12 mouse cellular contexts compared by ENCODE assay signal in genomic region chr2:125067894-125068293, GRCm38 (mm10). TPM values are rescaled to one million over a fixed set of nuclear protein-coding genes. Genes with fewer than 3 reads are reported as not detected.
DNase-seq lines count a peak whose midpoint lies in the region; ATAC-seq lines count a peak whose summit lies in the region.
"Had no signal": no experiment of that assay in that cellular context is flagged by ENCODE, and none has a peak within 500 bp of the region (broad histone marks: within the 10 kb centered on the region; RNA-seq: fewer than 3 reads in every experiment).

Slc24a5 (plus strand) TSS chr2:125068124.

- no peak within 1 kb of the TSS for H3K4me2 ChIP-seq in forebrain, embryonic 15.5 days (replicated peaks)
- H3K4me2 ChIP-seq in forebrain, embryonic 11.5 days (ENCODE audit: low read depth, low read length, severe bottlenecking): no peak within 1 kb of the TSS
- H3K4me2 ChIP-seq in midbrain, embryonic 11.5 days: no peak within 1 kb of the TSS
- no peak within 1 kb of the TSS for H3K4me2 ChIP-seq in midbrain, embryonic 14.5 days (ENCODE audit: low read length)
- H3K4me2 ChIP-seq: neural tube, embryonic 12.5 days had no signal

- peak; percentile 23; the same call in 1 of the 2 replicates for ATAC-seq in forebrain, embryonic 15.5 days (replicated peaks)
- no peak for ATAC-seq in forebrain, embryonic 11.5 days (replicated peaks; ENCODE audit: low FRiP score)
- peak; percentile 38; the same call in 1 of the 2 replicates for ATAC-seq in midbrain, embryonic 11.5 days (ENCODE audit: low FRiP score)
- no peak for ATAC-seq in midbrain, embryonic 14.5 days (ENCODE audit: low FRiP score, low TSS enrichment)

- no peak within 1 kb of the TSS for H3K27ac ChIP-seq in forebrain, embryonic 15.5 days (replicated peaks)
- no peak within 1 kb of the TSS for H3K27ac ChIP-seq in forebrain, embryonic 11.5 days (ENCODE audit: low read depth, low read length)
- H3K27ac ChIP-seq in midbrain, embryonic 11.5 days (ENCODE audit: low read depth, low read length): no peak within 1 kb of the TSS
- H3K27ac ChIP-seq in midbrain, embryonic 14.5 days (replicated peaks; ENCODE audit: low read depth, low read length): no peak within 1 kb of the TSS
- H3K27ac ChIP-seq: gastrocnemius, adult 2 months; limb, embryonic 10.5 days; neural tube, embryonic 12.5 days had no signal

- H3K27me3 ChIP-seq in forebrain, embryonic 15.5 days: no peaks in the 10 kb centered on the region
- no peaks in the 10 kb centered on the region for H3K27me3 ChIP-seq in forebrain, embryonic 11.5 days (ENCODE audit: control insufficient read depth, insufficient read depth, low read length)
- H3K27me3 ChIP-seq in midbrain, embryonic 11.5 days (ENCODE audit: control insufficient read depth, insufficient read depth, low read length): no peaks in the 10 kb centered on the region
- no peaks in the 10 kb centered on the region for H3K27me3 ChIP-seq in midbrain, embryonic 14.5 days (ENCODE audit: control insufficient read depth, insufficient read depth, low read length)
- H3K27me3 ChIP-seq: neural tube, embryonic 12.5 days had no signal

- intact Hi-C loops in heart, postnatal 25 days (cut with DNase I): no loop called here

- H3K4me3 ChIP-seq in forebrain, embryonic 15.5 days: no peak within 1 kb of the TSS
- no peak within 1 kb of the TSS for H3K4me3 ChIP-seq in forebrain, embryonic 11.5 days (ENCODE audit: low read depth, low read length)
- no peak within 1 kb of the TSS for H3K4me3 ChIP-seq in midbrain, embryonic 11.5 days (ENCODE audit: low read depth, low read length)
- H3K4me3 ChIP-seq in midbrain, embryonic 14.5 days (replicated peaks; ENCODE audit: low read depth, low read length): no peak within 1 kb of the TSS
- H3K4me3 ChIP-seq: gastrocnemius, adult 2 months; limb, embryonic 10.5 days; neural tube, embryonic 12.5 days had no signal

- H3K4me1 ChIP-seq in forebrain, embryonic 15.5 days: no peaks in the 10 kb centered on the region
- H3K4me1 ChIP-seq in forebrain, embryonic 11.5 days (replicated peaks; ENCODE audit: control insufficient read depth, insufficient read depth, low read length): no peaks in the 10 kb centered on the region
- no peaks in the 10 kb centered on the region for H3K4me1 ChIP-seq in midbrain, embryonic 11.5 days (ENCODE audit: control insufficient read depth, insufficient read depth, low read length)
- H3K4me1 ChIP-seq in midbrain, embryonic 14.5 days (ENCODE audit: control insufficient read depth, insufficient read depth, low read length): no peaks in the 10 kb centered on the region
- H3K4me1 ChIP-seq: limb, embryonic 10.5 days; neural tube, embryonic 12.5 days had no signal

- DNase-seq in forebrain, embryonic 11.5 days (ENCODE audit: low spot score): no peak
- DNase-seq in midbrain, embryonic 11.5 days (ENCODE audit: low spot score, missing footprints): no peak
- no peak for DNase-seq in midbrain, embryonic 14.5 days
- DNase-seq in heart, postnatal 25 days (ENCODE audit: low spot score): peak; percentile 7
- peak; percentile 25 to 49 for DNase-seq in lung, postnatal 4 days
- no peak for DNase-seq in urinary bladder, postnatal 36 days (ENCODE audit: low spot score in 2 of 2)
- no peak for DNase-seq in ovary, postnatal 10 days (ENCODE audit: low spot score)
- DNase-seq: B cell, adult 2 months; gastrocnemius, adult 2 months had no signal

- no peaks in the 10 kb centered on the region for H3K9me3 ChIP-seq in forebrain, embryonic 15.5 days
- no peaks in the 10 kb centered on the region for H3K9me3 ChIP-seq in forebrain, embryonic 11.5 days (ENCODE audit: control insufficient read depth, low read length)
- no peaks in the 10 kb centered on the region for H3K9me3 ChIP-seq in midbrain, embryonic 11.5 days (ENCODE audit: control insufficient read depth, low read length)
- H3K9me3 ChIP-seq in midbrain, embryonic 14.5 days (ENCODE audit: control insufficient read depth, low read length): no peaks in the 10 kb centered on the region
- H3K9me3 ChIP-seq: limb, embryonic 10.5 days; neural tube, embryonic 12.5 days had no signal

- no peak within 1 kb of the TSS for H3K9ac ChIP-seq in forebrain, embryonic 15.5 days (replicated peaks)
- no peak within 1 kb of the TSS for H3K9ac ChIP-seq in forebrain, embryonic 11.5 days (ENCODE audit: low read length)
- no peak within 1 kb of the TSS for H3K9ac ChIP-seq in midbrain, embryonic 11.5 days (ENCODE audit: low read length)
- H3K9ac ChIP-seq in midbrain, embryonic 14.5 days (replicated peaks; ENCODE audit: low read length): no peak within 1 kb of the TSS
- H3K9ac ChIP-seq: neural tube, embryonic 12.5 days had no signal

- H3K36me3 ChIP-seq in forebrain, embryonic 15.5 days: no peaks in the 10 kb centered on the region
- H3K36me3 ChIP-seq in forebrain, embryonic 11.5 days (ENCODE audit: control insufficient read depth, insufficient read depth, low read length): no peaks in the 10 kb centered on the region
- no peaks in the 10 kb centered on the region for H3K36me3 ChIP-seq in midbrain, embryonic 11.5 days (ENCODE audit: control insufficient read depth, insufficient read depth, low read length)
- H3K36me3 ChIP-seq in midbrain, embryonic 14.5 days (ENCODE audit: control insufficient read depth, insufficient read depth, low read length): no peaks in the 10 kb centered on the region
- H3K36me3 ChIP-seq: limb, embryonic 10.5 days had no signal

- 75% methylated on average over 10 of the region's 10 CpGs for WGBS in forebrain, embryonic 15.5 days
- WGBS in forebrain, embryonic 11.5 days: 82% methylated on average over 10 of the region's 10 CpGs
- WGBS in midbrain, embryonic 11.5 days: 71% methylated on average over 10 of the region's 10 CpGs
- WGBS in midbrain, embryonic 14.5 days: 72% methylated on average over 10 of the region's 10 CpGs

RNA-seq across cellular contexts. Expression of gene Slc24a5, which starts in this region (rescaled TPM):
- 4.4 and 6.2 TPM in 2 replicates for polyA plus RNA-seq in forebrain, embryonic 15.5 days (2015; fragmentation: Nextera tagmentation; extraction: Ambion mirVana)
- 5.8 and 7.6 TPM in 2 replicates for polyA plus RNA-seq in forebrain, embryonic 11.5 days (2014; fragmentation: Nextera tagmentation; extraction: Ambion mirVana)
- polyA plus RNA-seq in midbrain, embryonic 11.5 days (2014; fragmentation: Nextera tagmentation; extraction: Ambion mirVana): 5.0 and 5.3 TPM in 2 replicates
- polyA plus RNA-seq in midbrain, embryonic 14.5 days (2014; fragmentation: Nextera tagmentation; extraction: Ambion mirVana): 7.6 and 8.1 TPM in 2 replicates
- total RNA-seq in heart, postnatal 25 days (2021): 1 to 10 TPM in 1 of 2 experiments, under 1 TPM in 1; 0.81 to 1.3 TPM
- total RNA-seq: gastrocnemius, adult 2 months had no signal

Comparison
In these comparisons a context has a peak if more than half of its experiments do, and no peak if none do; other contexts are left out.
1. ATAC-seq: peak in forebrain, embryonic 15.5 days (single experiment) and midbrain, embryonic 11.5 days (single experiment); none in forebrain, embryonic 11.5 days (single experiment) and midbrain, embryonic 14.5 days (single experiment).
2. DNase-seq: peak in heart, postnatal 25 days (single experiment) and lung, postnatal 4 days (2 of 2); none in forebrain, embryonic 11.5 days (single experiment), midbrain, embryonic 11.5 days (single experiment), midbrain, embryonic 14.5 days (single experiment), urinary bladder, postnatal 36 days (0 of 2) and ovary, postnatal 10 days (single experiment).